Mouse (Mus musculus) neural tube, embryonic 10.5 days (tissue): ENCODE data around the gene Med12l.
"Not testable (repeated sequence)": the region's sequence is repeated elsewhere in the genome, so short reads cannot be mapped to it uniquely, and the experiment has no call there.

Source experiments
- DNase-seq: peaks from one replicate; pipeline ENCODE4 v3.0.0-alpha.2; 2017; ENCODE audit warnings: low spot score; ENCODE audit errors: extremely low spot score

Med12l gene

GRCm38 (mm10) chr3:59139651-59140051 lies 134.0 kb downstream of the Med12l start:
- no peak for DNase-seq

- DNase-seq: no peak
Observed at GRCm38 (mm10) chr3:59140115-59140514, 134.5 kb downstream of the Med12l start.

- DNase-seq: not testable (repeated sequence)
Observed at GRCm38 (mm10) chr3:59140941-59141340, 135.3 kb downstream of the Med12l start.

- DNase-seq: no peak
Observed at GRCm38 (mm10) chr3:59141507-59142305, 136.1 kb downstream of the Med12l start.

- no peak for DNase-seq
Observed at GRCm38 (mm10) chr3:59145194-59145593, 139.6 kb downstream of the Med12l start.

- no peak for DNase-seq
Observed at GRCm38 (mm10) chr3:59149646-59150045, 144.0 kb downstream of the Med12l start.

GRCm38 (mm10) chr3:59150624-59151023 lies 145.0 kb downstream of the Med12l start:
- DNase-seq: no peak

GRCm38 (mm10) chr3:59153424-59153823 lies 147.8 kb downstream of the Med12l start, which contains the start of gene P2ry14:
P2ry14 (minus strand) TSS chr3:59153618.
- no peak for DNase-seq

GRCm38 (mm10) chr3:59154888-59155287 lies 149.3 kb downstream of the Med12l start:
- no peak for DNase-seq

GRCm38 (mm10) chr3:59155404-59155803 lies 149.8 kb downstream of the Med12l start:
- no peak for DNase-seq

- DNase-seq: no peak
Observed at GRCm38 (mm10) chr3:59157048-59157447, 151.4 kb downstream of the Med12l start.

- no peak for DNase-seq
Observed at GRCm38 (mm10) chr3:59160465-59160864, 154.8 kb downstream of the Med12l start.

GRCm38 (mm10) chr3:59167417-59168054 lies 161.9 kb downstream of the Med12l start:
- no peak for DNase-seq

- DNase-seq: no peak
Observed at GRCm38 (mm10) chr3:59168476-59168875, 162.9 kb downstream of the Med12l start.

GRCm38 (mm10) chr3:59169215-59169614 lies 163.6 kb downstream of the Med12l start:
- DNase-seq: no peak

GRCm38 (mm10) chr3:59169921-59170627 lies 164.4 kb downstream of the Med12l start:
- no peak for DNase-seq

- no peak for DNase-seq
Observed at GRCm38 (mm10) chr3:59174426-59175154, 169.0 kb downstream of the Med12l start.

GRCm38 (mm10) chr3:59175234-59175633 lies 169.6 kb downstream of the Med12l start:
- DNase-seq: no peak

- DNase-seq: no peak
Observed at GRCm38 (mm10) chr3:59176871-59177270, 171.2 kb downstream of the Med12l start.

GRCm38 (mm10) chr3:59181134-59181533 lies 175.5 kb downstream of the Med12l start:
- no peak for DNase-seq

GRCm38 (mm10) chr3:59182129-59182528 lies 176.5 kb downstream of the Med12l start:
- DNase-seq: no peak
